Mouse (Mus musculus) spleen, postnatal 10 days (tissue): ENCODE results near the gene Sfpq.
A peak's percentile ranks its signal among the peaks of the same experiment; 100 is the strongest.
"Not testable (repeated sequence)": the region's sequence is repeated elsewhere in the genome, so short reads cannot be mapped to it uniquely, and the experiment has no call there.

Experiments
- DNase-seq, 2 experiments: peaks; one replicate each; pipeline ENCODE4 v3.0.0; 2021 to 2022; ENCODE audit warnings: low spot score in 2 of 2

Sfpq gene

DNA sequence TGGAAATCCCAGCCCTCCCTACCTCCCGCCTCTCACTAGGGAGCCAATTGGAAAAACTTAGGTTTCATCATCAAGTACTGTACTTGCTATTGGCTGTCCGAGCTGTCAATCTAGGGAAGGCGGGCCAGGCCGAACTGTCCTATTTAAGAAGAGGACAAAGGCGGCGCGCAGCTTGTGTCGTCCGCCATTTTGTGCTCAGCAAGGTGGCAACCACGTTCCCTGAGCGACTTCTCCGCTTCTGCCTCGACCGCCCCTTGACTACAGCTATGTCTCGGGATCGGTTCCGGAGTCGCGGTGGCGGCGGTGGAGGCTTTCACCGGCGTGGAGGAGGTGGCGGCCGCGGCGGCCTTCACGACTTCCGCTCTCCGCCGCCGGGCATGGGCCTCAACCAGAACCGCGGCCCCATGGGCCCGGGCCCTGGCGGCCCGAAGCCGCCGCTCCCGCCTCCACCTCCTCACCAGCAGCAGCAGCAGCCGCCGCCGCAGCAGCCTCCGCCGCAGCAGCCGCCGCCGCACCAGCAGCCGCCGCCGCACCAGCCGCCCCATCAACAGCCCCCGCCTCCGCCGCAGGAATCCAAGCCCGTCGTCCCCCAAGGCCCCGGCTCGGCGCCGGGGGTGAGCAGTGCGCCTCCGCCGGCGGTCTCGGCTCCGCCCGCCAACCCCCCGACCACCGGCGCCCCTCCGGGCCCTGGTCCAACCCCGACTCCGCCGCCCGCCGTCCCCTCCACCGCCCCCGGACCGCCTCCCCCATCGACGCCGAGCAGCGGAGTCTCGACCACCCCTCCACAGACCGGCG, at the start of gene Sfpq:
Gene Sfpq, plus strand, starts transcription at position 174 of the 795 bp plus-strand sequence.
- peak; percentile 99 to 100 for DNase-seq

DNA sequence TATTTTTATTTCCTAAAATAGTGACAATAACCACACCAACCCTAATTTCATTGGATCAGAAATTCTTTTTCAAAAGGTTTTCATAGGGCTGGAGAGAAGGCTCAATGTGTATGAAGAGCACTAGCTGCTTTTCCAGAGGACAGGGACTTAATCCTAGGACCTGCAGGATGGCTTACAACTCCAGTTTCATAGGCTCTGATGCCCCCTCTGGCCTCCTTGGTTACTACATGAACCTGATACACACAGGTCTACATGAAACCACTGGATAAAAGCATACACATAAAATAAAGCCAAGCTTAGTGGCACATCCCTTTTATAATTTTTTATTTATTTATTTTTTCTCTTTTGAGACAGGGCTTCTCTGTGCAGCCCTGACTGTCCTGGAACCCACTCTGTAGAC, 43.7 kb upstream of the Sfpq start:
- peak in 1 of 2 experiments; percentile 62 for DNase-seq

DNA sequence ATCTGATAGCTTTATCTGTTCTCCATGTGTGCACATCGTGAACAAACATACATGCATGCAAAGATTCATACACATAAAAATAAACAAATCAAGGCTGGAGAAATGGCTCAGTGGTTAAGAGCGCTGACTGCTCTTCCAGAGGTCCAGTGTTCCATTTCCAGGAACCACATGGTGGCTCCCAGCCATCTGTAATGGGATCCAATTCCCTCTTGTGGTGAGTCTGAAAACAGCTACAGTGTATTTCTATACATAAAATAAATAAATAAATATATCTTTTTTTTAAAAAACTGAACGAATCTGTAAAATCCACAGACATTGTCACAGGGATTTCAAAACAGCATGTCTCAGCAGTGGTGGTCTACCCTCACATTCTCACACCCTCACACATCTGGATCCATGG, 42.4 kb upstream of the Sfpq start:
- DNase-seq = no peak

DNA sequence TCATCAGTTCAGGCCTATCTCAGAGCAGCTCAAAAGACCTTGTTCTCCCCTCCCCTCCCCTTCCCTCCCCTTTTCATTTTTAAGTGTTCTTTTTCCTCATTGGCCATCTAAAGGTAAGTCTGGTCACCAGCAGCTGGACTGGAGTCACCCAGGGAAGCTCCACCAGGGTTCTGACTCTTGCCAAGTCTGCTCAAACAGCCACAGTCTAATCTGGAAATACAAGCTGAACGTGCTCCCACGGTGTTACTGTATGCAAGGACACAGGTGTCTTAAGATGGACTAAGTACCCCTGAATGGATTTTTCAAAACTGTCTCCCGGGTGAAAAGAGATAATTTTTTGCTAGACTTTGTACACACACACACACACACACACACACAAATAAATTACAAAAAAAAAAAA, 37.8 kb upstream of the Sfpq start:
- DNase-seq = no peak

DNA sequence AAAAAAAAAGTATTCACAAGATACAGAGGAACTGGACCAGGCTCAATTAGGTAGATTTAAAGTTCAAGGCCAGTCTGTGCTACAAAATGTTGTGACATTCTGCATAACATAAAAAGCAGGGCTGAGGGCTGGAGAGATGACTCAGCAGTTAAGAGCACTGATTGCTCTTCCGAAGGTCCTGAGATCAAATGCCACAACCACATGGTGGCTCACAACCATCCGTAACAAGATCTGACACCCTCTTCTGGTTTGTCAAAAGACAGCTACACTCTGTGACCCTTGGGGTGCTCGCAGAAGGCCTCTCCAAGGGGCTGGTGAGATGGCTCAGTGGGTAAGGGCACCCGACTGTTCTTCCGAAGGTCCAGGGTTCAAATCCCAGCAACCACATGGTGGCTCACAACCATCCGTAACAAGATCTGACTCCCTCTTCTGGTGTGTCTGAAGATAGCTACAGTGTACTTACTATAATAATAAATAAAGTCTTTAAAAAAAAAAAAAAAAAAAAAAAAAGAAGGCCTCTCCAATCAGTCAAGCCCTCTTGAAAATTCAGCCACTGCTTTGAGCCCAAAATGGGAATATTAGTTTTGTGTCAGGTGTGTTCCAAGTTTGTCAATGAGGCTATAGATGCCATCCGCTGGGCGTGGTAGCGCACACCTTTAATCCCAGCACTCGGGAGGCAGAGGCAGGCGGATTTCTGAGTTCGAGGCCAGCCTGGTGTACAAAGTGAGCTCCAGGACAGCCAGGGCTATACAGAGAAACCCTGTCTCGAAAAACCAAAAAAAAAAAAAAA, 37.2 kb upstream of the Sfpq start:
- DNase-seq = not testable (repeated sequence)

DNA sequence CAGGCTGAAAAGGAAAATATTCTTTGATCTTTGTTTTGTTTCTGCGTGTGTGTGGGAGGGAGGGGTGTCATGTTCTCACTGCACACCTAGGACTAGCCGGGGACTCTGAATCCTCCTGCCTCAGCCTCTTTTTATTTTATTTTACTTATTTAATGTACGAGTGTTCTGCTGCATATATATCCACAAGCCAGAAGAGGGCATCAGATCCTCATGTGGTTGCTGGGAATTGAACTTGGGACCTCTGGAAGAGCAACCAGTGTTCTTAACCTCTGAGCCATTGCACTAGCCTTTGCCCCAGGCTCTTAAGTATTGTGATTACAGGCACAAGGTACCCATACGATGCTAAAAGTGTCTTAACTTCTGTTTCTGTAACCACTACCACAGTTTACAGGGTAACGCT, 34.4 kb upstream of the Sfpq start:
- DNase-seq = no peak

DNA sequence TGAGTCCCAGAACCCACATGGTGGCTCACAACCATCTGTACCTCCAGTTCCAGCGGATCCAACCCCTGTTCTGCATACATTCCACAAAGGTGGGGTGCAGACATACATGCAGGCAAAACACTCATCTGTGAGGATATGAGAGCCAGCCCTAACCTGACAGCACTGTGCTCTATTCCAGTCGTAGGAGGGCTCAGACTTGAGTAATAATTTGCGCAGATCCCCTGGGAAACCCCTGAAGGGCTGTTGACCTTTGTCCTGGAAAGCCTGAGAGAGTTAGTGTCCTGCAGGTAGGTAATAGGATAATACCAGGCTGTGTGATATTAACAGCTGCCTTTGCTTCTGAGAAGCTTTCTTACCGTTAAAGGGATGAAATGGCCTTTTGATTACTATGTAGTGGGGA, 32.6 kb upstream of the Sfpq start:
- no peak for DNase-seq

DNA sequence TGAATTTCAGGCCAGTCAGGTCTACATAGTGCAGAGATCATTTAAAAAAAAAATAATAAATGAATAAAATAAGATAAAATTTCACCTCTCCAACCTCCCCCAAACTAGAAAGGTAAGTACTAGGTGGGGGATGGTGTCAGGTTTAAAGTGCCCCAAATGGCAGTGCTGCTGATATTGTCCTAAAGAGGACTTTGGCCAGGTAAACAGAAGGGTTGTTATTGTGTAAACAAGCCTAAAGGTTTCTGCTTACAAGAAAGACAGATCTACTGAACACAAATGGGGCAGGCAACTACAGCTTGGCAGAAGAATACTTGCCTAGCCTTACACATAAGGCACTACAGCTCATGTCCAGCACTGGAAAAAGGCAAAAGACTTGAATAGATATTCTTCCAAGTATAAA, 30.6 kb upstream of the Sfpq start:
- no peak for DNase-seq

DNA sequence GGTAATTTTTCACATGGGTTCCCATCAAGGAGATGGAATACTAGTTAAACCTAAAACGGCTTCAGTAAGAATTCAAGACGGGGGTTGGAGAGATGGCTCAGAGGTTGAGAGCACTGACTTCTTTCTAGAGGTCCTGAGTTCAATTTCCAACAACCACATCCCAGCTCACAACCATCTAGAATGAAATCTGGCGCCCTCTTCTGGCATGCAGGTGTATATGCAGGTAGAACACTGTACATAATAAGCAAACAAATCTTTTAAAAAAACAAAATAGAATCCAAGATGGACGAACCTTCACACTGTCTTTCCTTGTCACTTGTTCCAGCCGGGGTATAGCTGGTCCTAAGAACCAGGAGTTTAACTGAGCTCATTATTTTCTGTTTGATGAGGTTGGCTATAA, 28.8 kb upstream of the Sfpq start:
- DNase-seq = peak in 1 of 2 experiments; percentile 73

DNA sequence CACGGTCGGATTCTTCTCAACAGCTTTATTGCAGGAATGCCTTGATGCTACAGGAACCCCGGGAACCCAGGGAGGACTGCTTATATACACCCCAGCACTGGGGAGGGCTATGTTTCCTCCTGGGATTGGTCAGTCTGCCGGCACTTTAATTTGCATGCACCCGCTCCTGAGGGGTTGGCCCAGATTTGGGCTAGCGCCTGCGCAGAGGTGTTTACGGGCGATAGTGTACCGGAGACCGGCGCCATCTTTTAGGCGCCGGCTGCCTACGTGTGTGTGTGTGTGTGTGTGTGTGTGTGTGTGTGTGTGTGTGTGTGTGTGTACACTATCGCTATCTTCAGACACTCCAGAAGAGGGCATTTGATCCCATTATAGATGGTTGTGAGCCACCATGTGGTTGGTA, 21.8 kb upstream of the Sfpq start:
- not testable (repeated sequence) for DNase-seq

DNA sequence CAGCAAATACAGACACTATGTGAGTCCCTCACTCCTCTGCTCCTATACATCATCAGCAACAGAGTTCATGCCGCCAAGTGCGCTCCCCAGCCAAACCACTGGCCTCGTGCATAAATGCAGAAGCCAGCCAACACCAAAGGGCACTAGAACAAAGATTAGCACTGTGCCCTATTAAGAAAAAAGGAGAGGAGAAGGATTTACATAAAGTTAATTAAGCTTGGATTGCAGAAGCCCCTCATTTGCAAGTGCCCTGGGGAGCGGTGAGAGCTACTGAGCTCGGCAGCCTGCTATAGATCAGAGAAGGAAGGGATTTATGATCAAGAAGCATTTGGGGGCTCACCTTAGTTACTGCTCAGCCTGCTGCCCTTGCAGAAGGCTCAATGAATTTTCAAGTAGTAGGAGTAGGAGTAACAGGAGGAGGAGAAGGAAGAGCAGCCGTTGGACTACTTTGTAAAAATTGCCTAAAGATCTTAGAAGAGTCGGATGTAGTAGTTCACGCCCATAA, 20.5 kb upstream of the Sfpq start:
- DNase-seq = no peak

DNA sequence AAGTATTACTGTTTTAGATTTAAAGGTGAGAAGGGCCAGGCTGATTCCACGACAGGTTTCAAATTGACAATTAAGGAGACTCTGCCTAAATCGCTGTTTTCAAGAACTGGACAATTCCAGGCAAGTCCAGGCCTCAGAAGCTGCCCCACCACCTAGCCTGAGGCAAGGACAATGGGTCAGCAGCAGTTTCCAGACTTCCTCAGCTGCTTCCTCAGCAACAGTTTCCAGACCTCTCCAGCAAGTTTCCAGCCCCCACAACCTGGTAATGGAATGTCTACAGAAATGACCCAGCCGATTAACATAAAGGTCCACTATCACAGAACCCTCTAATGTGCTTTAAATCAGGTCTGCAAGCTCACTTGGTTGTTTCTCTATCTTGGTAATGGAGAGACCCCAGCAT, 16.7 kb upstream of the Sfpq start:
- DNase-seq = no peak

DNA sequence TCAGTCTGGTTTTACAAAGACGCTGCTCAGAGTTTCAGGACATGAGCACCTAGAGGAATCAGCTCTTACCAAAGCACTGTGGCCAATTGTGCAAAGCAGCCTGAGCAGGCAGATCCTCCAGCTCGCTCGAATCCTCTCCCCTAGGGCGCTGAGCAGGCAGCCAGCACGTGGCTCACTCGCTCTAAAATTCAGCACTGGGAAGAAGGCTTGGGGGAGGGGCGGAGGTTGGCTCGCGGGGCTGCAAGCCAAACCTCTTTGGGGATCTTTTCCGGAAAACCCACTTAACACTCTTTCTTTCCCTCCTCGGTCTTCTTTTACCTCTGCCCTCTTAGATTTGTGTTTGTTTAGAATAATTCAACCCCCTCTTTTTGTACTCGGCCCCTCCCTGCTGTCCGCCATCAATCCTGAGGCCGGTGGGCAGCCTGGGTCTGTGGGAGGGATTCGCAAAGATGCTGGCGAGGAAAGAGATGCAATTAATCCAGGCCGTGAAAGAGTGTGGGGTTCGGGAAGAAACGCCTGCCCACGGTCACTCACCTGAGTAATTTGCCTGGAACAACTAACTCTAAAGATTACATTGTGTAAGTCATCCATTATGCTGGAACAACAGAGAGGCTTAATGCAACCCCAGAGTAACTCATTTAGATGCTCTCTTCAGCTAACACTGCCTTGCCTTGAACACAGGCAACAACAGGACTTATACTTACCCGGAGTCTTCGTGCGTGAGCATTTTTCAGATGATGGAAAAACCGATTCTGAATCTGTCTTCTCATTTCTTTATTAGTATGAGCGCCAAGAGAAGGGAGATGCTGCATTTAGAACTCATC, 15.8 kb upstream of the Sfpq start:
- no peak for DNase-seq

DNA sequence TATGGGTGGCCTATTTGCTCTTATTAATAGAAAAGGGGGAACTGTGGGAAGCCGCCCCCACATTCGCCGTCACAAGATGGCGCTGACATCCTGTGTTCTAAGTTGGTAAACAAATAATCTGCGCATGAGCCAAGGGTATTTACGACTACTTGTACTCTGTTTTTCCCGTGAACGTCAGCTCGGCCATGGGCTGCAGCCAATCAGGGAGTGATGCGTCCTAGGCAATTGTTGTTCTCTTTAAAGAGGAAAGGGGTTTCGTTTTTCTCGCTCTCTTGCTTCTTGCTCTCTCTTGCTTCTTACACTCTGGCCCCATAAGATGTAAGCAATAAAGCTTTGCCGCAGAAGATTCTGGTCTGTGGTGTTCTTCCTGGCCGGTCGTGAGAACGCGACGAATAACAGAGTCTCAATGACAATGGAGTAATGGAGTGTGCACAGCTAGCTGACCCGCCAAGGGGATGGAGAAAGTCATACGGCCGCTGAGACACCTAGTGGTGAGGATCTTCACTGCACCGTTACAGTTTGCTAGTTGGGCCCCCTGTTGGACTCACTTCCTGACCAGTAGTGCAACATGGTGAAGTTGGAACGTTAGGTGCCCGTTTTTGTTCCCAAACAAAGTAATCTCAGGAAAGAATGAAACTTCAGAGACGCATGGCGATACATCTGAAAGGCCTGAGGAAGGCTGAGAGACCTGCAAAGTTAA, 5.7 kb upstream of the Sfpq start:
- peak; percentile 79 to 87 for DNase-seq

DNA sequence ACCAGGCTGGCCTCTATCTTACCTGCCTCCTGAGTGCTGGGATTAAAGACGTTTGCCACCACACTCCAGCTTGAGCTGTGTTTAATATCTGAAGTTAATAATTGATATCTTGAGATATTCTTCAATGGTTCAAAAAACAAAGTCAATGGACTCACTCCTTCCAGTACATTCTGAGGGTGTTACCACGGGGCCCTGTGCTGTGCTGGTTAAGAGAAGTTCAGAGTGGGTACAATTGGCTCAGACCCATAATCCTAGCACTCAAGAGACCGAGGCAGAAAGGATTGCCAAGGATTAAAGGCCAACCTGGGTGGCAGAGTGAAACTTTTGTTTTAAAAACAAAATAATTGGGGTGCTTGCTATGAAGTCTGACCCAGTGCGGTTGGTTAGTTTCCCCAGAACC, 4.8 kb upstream of the Sfpq start:
- DNase-seq = no peak

DNA sequence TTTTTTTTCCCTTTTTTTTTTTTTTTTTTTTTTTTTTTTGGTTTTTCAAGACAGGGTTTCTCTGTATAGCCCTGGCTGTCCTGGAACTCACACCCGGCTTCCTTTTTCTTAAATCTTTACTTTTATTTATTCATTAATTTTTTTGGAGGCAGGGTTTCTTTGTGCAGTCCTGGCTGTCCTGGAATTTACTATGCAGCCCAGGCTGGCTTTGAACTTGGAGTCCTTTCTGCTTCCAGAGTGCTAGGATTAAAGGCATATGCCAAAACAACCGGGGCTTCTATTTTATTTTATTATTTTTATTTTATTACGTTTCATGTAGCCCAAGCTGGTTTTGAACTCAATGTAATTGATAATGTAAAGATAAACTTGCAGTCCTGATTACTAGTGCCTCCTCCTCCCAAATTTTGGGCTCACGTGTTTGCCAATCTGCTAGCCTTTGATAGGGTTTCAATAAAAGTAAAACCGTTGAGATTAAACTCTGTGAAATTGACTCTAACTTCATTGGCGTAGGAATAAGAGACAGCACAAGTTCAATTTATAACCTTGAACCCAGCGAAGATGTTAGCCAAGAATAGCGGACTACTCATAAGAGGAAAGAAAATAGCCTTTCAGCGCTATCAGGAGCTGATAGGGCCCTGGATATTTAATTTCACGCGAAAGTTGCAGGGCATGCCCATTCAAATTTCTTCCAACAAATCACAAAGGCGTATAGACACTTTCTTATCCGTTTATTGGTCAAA, 543 bp upstream of the Sfpq start:
- no peak for DNase-seq

DNA sequence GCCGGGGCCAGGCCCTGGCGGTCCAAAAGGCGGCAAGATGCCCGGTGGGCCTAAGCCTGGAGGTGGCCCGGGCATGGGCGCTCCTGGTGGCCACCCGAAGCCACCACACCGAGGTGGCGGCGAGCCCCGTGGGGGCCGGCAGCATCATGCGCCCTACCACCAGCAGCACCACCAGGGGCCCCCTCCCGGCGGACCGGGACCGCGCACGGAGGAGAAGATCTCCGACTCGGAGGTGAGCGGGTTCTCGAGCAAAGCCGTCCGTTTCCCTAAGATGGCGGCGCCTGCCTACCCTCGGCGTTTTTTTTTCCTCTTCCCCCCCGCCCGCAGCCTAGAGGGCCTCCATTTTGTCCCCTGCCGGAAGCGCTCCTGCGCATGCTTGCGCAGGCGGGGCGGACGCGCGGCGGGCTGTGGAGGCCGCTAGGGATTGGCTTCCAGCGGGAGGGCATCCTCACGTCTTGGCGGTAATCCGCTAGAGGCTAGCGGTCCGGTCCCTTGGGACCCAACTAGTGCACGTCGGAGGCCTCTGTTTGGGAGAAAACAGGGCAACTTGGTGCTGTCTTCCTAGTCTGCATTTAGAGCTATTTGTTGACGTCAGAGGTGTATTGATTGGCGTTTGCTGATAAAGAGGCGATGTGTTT, 984 bp downstream of the Sfpq start:
- peak; percentile 88 to 90 for DNase-seq

DNA sequence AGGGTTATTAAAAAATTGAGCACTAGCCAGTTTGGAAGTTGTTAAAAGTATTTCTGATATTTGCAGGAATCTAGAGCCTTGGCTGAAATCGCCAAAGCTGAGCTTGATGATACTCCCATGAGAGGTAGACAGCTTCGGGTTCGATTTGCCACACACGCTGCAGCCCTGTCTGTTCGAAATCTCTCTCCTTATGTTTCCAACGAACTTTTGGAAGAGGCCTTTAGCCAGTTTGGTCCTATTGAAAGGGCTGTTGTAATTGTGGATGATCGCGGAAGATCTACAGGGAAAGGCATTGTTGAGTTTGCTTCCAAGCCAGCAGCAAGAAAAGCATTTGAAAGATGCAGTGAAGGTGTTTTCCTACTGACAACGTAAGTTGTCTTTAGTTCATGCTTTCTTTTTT, 2.1 kb downstream of the Sfpq start:
- peak in 1 of 2 experiments; percentile 10 for DNase-seq

DNA sequence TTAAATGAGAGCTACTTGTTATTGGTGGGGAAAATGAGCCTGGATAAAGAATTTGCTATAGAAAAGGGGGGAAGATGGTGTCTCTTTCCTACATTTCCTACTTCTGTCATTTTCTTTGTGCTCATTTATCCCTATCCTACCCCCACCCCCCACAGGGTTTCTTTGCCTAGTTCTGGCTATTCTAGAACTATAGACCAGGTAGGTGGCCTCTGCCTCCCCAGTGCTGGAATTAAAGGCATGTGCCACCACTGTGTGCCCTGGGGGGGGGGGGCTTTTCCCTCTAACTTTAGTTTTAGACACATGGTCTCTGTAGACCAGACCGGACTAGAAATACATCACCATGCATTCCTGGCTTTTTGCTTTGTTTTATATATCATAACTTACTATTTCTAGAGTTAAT, 3.1 kb downstream of the Sfpq start:
- no peak for DNase-seq

DNA sequence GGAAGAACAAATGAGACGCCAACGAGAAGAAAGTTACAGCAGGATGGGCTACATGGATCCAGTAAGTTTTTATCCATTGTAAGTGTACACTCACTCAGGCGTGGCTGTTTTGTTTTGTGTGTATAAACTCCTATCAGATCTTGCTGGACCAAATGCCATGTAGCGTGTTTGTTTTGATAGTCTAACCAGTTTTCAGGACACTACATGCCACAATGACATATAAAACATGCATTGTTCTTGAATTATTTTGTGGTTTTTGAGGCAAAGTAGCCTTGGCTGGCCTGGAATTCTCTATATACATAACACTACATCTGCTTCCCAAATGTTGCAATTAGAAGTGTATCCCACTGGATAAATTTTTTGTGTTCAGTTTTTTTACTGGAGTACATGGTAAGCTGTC, 5.7 kb downstream of the Sfpq start:
- no peak for DNase-seq
